Mouse (Mus musculus) gastrocnemius, adult 2 months (tissue): ENCODE measurements around the gene Trim27. TPM values are rescaled to one million over a fixed set of nuclear protein-coding genes. Genes with fewer than 3 reads are reported as not detected.

Experiments
- DNase-seq: peaks from one replicate; pipeline ENCODE4 v3.0.0; 2022
- H3K27ac ChIP-seq: fragments of 200-600 bp; 2 replicates; pipeline ENCODE4 v1.8.1; 2022; ENCODE audit warnings: mild to moderate bottlenecking
- H3K4me3 ChIP-seq: fragments of 200-600 bp; 2 replicates; pipeline ENCODE4 v1.8.1; 2022; ENCODE audit warnings: mild to moderate bottlenecking, moderate library complexity
- CTCF ChIP-seq: fragments of 200-600 bp; IDR thresholded peaks from 2 replicates; pipeline ENCODE4 v1.8.1; 2022; ENCODE audit warnings: antibody characterized with exemption, mild to moderate bottlenecking, moderate library complexity
- intact Hi-C: fragments of 180-260 bp; cut with DNase I; formaldehyde crosslinking; loops from one replicate; pipeline ENCODE4 v1.15.1; 2025
- total RNA-seq, 2 experiments: library from RNA; stranded (reverse); gene quantifications; 2 replicates each; pipeline ENCODE4 v1.2.3; 2021

The Trim27 gene
- total RNA-seq, 2 experiments from 2014 or later, result 23.8 to 26.4 TPM

DNA sequence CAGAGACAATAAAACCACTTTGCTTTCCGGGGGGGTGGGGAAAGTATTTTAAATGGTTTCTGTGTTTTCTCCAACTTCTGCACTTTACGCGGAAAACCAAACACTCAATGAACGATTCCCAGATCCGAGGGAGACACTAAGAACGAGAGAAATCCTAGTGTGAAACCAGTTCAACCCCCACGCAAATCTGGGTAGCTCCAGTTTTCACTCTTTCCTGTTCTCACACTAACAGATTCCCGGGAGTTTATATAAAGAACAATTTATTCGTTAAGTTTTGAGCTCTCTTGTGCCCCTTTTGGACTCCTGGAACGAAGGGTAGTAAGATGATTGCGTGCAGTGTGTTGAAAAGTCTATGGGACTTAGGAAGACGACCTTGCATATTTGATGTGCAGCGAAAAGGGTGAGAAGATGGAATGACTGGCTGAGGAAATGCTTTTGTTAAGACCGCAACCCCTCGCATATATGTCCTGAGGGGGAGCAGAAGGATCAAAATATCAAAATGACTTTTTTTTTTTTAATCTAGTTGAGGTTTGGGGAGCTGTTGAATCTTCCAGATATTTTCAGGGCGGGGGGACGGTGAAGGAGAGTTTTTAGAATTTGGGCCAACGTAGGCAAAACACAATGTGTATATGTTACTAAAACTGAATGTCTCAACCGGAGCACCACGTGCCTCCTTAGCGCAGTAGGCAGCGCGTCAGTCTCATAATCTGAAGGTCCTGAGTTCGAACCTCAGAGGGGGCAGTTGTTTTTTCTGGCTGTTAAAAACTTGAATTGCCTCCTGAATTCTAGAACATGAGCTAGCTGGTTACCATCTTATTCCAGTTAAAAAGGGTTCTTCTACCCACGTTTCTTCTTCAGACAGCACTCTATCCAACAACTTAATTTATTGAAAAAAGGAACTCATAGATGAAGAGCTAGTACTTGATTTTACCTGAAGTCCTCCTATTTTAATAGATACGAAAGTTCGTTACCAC is 12.0 kb upstream of the Trim27 start:
- peak; percentile 70 for DNase-seq
- Histone ChIP-seq H3K4me3 (peak overlapping the region; percentile 82), H3K27ac (peak overlapping the region; percentile 58; the same call in 1 of the 2 replicates)
- intact Hi-C loops, result loop anchor here (5.0 kb wide), 1 partner anchor 545 kb away; no protein-coding TSS in a partner anchor
- TF ChIP-seq CTCF, result no peak

DNA sequence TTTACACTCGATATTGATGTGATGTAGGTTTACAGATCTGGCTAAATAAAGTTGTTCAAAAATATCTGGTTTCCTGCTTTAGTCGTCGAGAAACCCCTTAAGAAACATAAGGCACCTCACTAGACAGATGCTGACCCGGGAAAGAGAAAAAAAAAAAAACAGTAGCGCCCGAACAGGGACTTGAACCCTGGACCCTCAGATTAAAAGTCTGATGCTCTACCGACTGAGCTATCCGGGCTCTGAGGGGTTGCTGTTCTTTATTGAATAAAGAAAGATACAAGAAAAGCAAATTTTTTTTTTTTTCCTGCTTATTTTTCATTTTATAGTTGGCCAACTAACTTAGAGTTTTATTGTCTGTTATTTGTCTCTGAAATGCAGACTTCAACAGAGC is 11.3 kb upstream of the Trim27 start:
- DNase-seq, result peak; percentile 33
- intact Hi-C loops, result loop anchor here (2.0 to 5.0 kb wide), 2 partner anchors 544 to 855 kb away; no protein-coding TSS in a partner anchor
- TF ChIP-seq CTCF, result no peak

DNA sequence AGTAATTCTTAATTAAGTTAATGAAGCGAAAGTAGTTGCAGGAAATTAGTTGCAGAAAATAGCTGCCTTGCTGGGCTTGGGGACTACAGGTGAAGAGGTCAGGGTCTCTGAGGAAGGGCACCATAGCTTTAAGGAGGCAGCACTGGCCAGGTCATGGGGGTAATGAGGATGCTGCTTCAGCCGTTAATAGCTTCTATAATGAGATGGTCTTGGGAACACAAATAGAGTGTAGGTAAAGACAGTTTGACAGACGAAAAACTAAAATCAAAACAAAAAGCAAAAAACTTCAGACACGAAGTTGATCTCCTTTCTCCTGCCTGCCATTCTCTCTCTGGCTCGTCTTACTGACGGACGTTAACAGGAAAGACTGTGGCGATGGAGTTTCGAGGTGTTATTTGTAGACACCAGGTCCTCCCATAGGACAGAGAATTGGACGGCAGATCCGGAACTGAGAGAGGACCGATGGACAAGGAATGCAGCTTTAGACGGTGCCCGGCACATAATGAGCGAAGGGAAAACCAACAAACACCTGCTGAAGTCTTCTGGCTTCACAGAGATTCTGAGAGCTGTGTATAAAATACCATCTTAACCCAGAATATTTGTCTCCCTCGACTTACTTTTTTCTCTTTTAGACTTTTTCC is 10.8 kb upstream of the Trim27 start:
- TF ChIP-seq CTCF, result no peak
- peak overlapping the region; percentile 62 for H3K27ac ChIP-seq
- intact Hi-C loops, result loop anchor here (2.0 to 5.0 kb wide), 2 partner anchors 544 to 854 kb away; no protein-coding TSS in a partner anchor
- H3K4me3 ChIP-seq, result peak overlapping the region; percentile 82
- peak; percentile 34 for DNase-seq

More for the DNA sequence above, 11.3 kb upstream of the Trim27 start:
- Histone ChIP-seq H3K27ac (peak overlapping the region; percentile 62), H3K4me3 (peak overlapping the region; percentile 82)

DNA sequence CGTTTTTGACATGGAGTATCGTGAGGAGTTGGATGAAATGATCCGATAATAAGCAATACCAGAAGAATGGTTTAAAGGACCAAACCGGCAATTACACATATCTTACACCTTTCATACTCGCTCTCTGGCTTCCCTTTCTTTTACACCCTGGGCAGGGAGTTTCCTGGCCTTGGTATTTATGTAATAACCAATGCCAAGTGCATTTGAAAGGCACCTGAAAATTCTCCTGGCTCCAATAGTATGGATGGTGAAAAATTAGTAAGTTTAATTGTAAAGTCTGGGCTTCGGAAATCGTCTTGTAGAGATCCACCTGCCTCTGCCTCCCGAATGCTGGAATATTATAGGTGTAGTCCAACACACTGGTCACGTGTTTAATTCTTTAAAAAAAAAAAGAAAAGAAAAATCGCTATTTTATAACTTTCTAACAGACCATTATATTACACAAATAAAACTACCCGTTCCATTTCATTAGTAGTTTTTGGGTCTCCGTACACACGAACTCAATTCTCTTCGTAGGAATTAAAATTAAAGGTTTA is 10.1 kb upstream of the Trim27 start:
- H3K27ac ChIP-seq, result peak overlapping the region; percentile 62; the same call in 1 of the 2 replicates
- TF ChIP-seq CTCF, result no peak
- DNase-seq, result no peak
- peak overlapping the region; percentile 82 for H3K4me3 ChIP-seq
- intact Hi-C loops, result loop anchor here (2.0 to 5.0 kb wide), 2 partner anchors 543 to 854 kb away; no protein-coding TSS in a partner anchor

DNA sequence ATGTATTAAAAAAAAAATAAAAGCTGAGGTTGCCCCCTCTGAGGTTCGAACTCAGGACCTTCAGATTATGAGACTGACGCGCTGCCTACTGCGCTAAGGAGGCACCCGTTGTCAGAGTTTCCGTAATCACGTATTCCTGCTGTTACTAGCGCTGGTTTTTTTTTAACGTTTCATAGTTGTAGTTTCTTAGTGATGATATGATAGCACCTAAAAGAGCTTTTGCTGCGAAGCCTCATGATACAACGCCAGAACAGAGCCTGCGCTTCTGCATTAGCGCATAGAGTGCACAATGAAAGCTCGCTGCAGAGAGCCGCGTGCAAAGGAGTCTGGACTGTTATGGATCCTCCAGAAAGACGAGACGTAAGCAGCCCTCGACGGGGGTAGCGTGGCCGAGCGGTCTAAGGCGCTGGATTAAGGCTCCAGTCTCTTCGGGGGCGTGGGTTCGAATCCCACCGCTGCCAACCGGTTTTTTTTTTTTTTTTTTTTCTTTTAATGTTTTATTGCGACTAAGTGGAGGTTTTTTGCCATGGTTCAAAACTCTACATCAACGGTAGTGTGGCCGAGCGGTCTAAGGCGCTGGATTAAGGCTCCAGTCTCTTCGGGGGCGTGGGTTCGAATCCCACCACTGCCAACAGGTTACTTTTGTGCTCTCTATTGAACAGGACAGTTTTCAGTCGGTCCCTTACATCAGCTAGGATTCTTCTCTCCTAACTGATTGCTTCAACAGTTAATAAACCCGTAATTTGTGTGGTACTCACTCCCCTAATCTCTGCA is 9.4 kb upstream of the Trim27 start:
- Histone ChIP-seq H3K4me3 (peak overlapping the region; percentile 82), H3K27ac (peak overlapping the region; percentile 66)
- intact Hi-C loops, result loop anchor here (2.0 to 5.0 kb wide), 4 partner anchors 52 to 1773 kb away; partner anchors contain the start of gene Stard3nl
- TF ChIP-seq CTCF, result no peak
- peak; percentile 75 for DNase-seq

DNA sequence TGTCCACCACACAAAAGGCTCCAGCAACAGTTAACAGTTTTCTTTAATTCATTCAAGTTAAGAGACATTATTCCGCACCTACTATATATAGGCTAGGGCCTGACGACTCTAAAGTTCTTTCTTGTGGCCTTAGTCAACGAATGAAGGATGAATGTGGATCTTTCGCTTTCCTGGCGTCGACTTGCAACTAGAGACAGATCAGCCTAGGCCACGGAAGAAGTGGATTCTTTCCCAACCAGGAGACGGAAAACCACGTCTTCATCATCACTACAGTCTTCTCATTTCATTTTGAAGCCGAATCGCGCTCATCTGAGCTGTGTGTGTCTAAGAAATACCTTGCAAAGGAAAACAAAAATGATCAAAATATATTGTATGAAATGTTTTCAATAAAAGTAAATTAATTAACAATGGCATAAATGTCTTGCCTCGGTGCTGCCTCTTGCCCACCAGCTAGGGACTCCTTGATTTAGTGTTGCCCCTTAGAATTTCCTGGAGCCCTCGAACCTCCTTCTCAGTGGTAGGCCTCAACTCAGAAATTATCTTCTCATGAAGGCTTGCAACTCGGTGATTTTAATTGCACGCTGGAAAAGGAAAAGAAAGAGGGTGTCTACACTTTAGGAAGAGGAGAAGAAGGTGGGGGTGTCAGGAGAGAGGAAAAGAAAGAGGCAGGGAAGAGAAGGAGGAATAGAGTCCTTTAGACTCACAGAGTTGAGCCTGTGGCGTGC is 8.7 kb upstream of the Trim27 start:
- no peak for DNase-seq
- H3K4me3 ChIP-seq, result peak overlapping the region; percentile 82
- intact Hi-C loops, result loop anchor here (5.0 kb wide), 2 partner anchors 52 to 1773 kb away; partner anchors contain the start of gene Stard3nl
- no peak overlapping the region for H3K27ac ChIP-seq
- no peak for TF ChIP-seq CTCF

DNA sequence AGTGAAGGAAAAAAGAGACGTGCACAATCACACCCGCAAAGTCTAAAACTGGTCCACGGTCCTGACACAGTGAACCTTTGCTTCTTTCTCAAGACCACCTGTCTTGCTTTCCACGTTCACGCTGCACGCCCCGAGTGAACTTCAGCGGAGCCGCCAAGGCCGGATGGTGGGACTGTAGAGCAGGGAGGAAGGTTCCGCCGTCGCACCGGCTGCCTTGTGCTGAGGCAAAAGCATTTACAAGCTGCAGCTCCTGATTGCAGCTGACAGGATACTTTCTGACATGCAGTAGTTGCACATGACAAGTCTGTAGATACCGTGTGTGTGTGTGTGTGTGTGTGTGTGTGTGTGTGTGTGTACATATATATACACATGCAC is 8.1 kb upstream of the Trim27 start:
- intact Hi-C loops, result loop anchor here (5.0 kb wide), 2 partner anchors 51 to 1774 kb away; partner anchors contain the start of gene Stard3nl
- Histone ChIP-seq H3K4me3 (no peak overlapping the region; the same call in 1 of the 2 replicates), H3K27ac (no peak overlapping the region)
- no peak for TF ChIP-seq CTCF
- peak; percentile 23 for DNase-seq

DNA sequence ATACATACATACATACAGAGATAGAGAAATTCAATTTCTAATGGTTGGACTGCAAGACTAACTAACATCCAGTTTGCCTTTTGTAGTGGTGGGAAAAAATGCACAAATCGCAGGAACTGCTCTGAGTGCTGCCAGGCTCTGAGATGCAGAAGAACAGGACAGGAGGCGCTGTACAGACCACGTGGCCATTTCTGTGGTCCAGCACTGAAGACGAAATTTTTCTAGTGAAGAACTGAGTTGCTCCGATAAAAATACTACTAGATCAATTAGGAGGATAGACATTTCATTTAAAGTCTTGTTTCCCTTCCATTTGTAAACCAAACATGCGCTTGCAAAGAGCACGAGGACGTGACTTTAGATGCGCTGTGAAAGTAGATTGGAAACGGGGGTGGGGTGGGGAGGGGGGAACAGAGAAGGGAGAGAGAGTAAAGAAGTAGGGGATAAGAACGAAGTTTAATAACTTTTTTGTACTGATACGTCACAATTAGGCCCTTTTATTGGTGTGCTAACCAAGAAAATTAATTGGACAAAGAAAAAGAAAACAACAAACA is 7.6 kb upstream of the Trim27 start:
- intact Hi-C loops, result loop anchor here (5.0 kb wide), 2 partner anchors 51 to 1774 kb away; partner anchors contain the start of gene Stard3nl
- H3K4me3 ChIP-seq, result peak overlapping the region; percentile 63
- TF ChIP-seq CTCF, result peak; percentile 29; the same call in 1 of the 2 replicates
- H3K27ac ChIP-seq, result no peak overlapping the region
- no peak for DNase-seq

DNA sequence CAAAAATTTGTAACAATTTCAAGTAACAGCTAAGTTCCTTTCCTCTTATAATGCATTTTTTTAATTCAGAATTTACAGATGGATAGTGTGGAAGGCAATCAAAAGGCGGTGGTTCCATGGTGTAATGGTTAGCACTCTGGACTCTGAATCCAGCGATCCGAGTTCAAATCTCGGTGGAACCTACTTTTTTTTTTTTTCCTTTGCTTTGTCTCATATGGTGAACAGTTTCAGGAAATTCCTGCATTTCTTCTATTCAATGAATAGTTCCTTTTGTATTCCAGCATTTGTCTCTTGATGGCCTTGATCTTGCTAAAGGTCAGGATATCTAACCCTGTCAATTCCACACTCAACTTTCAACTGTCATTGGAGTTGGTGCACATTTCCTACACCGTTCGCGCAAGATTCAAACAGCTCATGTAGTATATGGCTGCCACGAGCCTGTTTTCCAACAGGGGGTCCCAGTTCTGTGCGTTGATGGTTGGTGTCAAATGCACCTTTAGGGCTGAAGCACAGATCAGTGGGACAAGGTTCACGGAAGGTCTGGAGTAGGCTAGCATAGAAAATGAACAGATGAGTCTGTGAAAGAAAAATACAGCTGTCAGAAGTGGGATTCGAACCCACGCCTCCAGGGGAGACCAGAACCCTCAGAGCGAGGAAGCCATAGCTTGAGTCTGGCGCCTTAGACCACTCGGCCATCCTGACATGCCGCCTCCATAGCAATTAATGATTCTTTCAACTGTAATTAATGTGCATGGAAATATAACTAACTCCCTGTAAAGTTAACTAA is 6.8 kb upstream of the Trim27 start:
- Histone ChIP-seq H3K27ac (peak overlapping the region; percentile 76), H3K4me3 (peak overlapping the region; percentile 63)
- peak; percentile 61 for DNase-seq
- TF ChIP-seq CTCF, result no peak
- intact Hi-C loops, result loop anchor here (5.0 kb wide), 2 partner anchors 50 to 1775 kb away; partner anchors contain the start of gene Stard3nl

DNA sequence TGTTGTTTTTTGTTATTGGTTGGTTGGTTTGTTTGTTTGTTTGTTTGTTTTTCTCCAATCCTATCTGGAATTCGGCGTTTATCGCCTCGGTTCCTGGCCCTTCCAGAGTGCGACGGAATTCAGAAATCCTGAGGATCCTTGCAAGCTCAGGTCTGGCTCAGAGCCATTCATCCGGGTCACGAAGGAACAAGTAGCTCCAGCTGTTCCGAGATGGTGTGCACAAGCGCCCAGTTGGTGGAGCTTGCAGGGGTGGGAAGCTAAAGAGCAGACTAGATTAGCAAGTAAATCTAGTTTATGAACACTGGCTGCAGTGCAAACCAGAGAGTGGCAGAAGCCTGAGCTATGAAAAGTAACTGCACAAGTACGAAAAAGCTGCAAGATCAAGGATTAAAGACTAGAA is 6.2 kb upstream of the Trim27 start:
- peak overlapping the region; percentile 63 for H3K4me3 ChIP-seq
- peak overlapping the region; percentile 76 for H3K27ac ChIP-seq
- TF ChIP-seq CTCF, result no peak
- DNase-seq, result peak; percentile 92
- intact Hi-C loops, result loop anchor here (5.0 kb wide), 2 partner anchors 49 to 1776 kb away; partner anchors contain the start of gene Stard3nl
